Mouse (Mus musculus): ENCODE measurements around the gene Osgin1. TPM values are rescaled to one million over a fixed set of nuclear protein-coding genes. Genes with fewer than 3 reads are reported as not detected.

Gene Osgin1
- 9.6 and 33.0 TPM in 2 replicates for total RNA-seq (2014; rRNA removed)
- 211 and 649 TPM in 2 replicates for polyA plus RNA-seq (2012; rRNA removed)

GRCm38 (mm10) chr8:119433582-119434174 is at the start of gene Osgin1:
Osgin1 (plus strand) TSS chr8:119434124.
- Histone ChIP-seq H3K9ac (ENCODE audit: low read depth, low read length) (peak within 1 kb of the TSS; percentile 38), H3K79me2 (ENCODE audit: control insufficient read depth, insufficient read depth, low read length) (peaks cover 8% of the 10 kb centered on the region), H3K27me3 (ENCODE audit: control insufficient read depth, insufficient read depth, low read length) (no peaks in the 10 kb centered on the region), H3K36me3 (ENCODE audit: control insufficient read depth, insufficient read depth, low read length) (no peaks in the 10 kb centered on the region), H3K4me3 (ENCODE audit: insufficient read depth, low read depth, low read length) (no peak within 1 kb of the TSS), H3K4me1 (ENCODE audit: control insufficient read depth, insufficient read depth, low read length) (peaks cover 59% of the 10 kb centered on the region), H3K27ac (replicated peaks; ENCODE audit: insufficient read depth, low read depth, low read length) (peak within 1 kb of the TSS; percentile 78)
- DNase-seq (ENCODE audit: extremely low read depth, low read depth, low spot score), result no peak
- TF ChIP-seq CTCF (IDR thresholded peaks at IDR 0.05; ENCODE audit: low read depth, low read length) (no peak), POLR2A (IDR thresholded peaks at IDR 0.05; ENCODE audit: extremely low read depth, insufficient read depth, low read length) (no peak)
- WGBS, result 50% methylated on average over 13 of the region's 13 CpGs

- TF ChIP-seq CTCF (IDR thresholded peaks at IDR 0.05; ENCODE audit: low read depth, low read length), result peak; percentile 13; the same call in 1 of the 2 replicates
- no peak for TF ChIP-seq POLR2A (IDR thresholded peaks at IDR 0.05; ENCODE audit: extremely low read depth, insufficient read depth, low read length)
- Histone ChIP-seq H3K27me3 (ENCODE audit: control insufficient read depth, insufficient read depth, low read length) (no peaks in the 10 kb centered on the region), H3K9ac (ENCODE audit: low read depth, low read length) (no peak overlapping the region), H3K36me3 (ENCODE audit: control insufficient read depth, insufficient read depth, low read length) (no peaks in the 10 kb centered on the region), H3K27ac (replicated peaks; ENCODE audit: insufficient read depth, low read depth, low read length) (no peak overlapping the region), H3K4me1 (ENCODE audit: control insufficient read depth, insufficient read depth, low read length) (no peaks in the 10 kb centered on the region), H3K79me2 (ENCODE audit: control insufficient read depth, insufficient read depth, low read length) (no peaks in the 10 kb centered on the region), H3K4me3 (ENCODE audit: insufficient read depth, low read depth, low read length) (no peak overlapping the region)
- DNase-seq (ENCODE audit: extremely low read depth, low read depth, low spot score), result peak; percentile 56
- 24% methylated on average over 10 of the region's 10 CpGs for WGBS
Measured at GRCm38 (mm10) chr8:119384478-119384877, 49.4 kb upstream of the Osgin1 start.

GRCm38 (mm10) chr8:119385854-119386253 is 48.1 kb upstream of the Osgin1 start:
- DNase-seq (ENCODE audit: extremely low read depth, low read depth, low spot score), result no peak
- no peak overlapping the region for H3K4me3 ChIP-seq (ENCODE audit: insufficient read depth, low read depth, low read length)
- H3K36me3 ChIP-seq (ENCODE audit: control insufficient read depth, insufficient read depth, low read length), result no peaks in the 10 kb centered on the region
- no peaks in the 10 kb centered on the region for H3K79me2 ChIP-seq (ENCODE audit: control insufficient read depth, insufficient read depth, low read length)
- no peak overlapping the region for H3K27ac ChIP-seq (replicated peaks; ENCODE audit: insufficient read depth, low read depth, low read length)
- no peaks in the 10 kb centered on the region for H3K27me3 ChIP-seq (ENCODE audit: control insufficient read depth, insufficient read depth, low read length)
- no peak overlapping the region for H3K9ac ChIP-seq (ENCODE audit: low read depth, low read length)
- TF ChIP-seq CTCF (IDR thresholded peaks at IDR 0.05; ENCODE audit: low read depth, low read length) (no peak), POLR2A (IDR thresholded peaks at IDR 0.05; ENCODE audit: extremely low read depth, insufficient read depth, low read length) (no peak)
- 78% methylated on average over 6 of the region's 6 CpGs for WGBS
- H3K4me1 ChIP-seq (ENCODE audit: control insufficient read depth, insufficient read depth, low read length), result no peaks in the 10 kb centered on the region

GRCm38 (mm10) chr8:119386988-119387387 is 46.9 kb upstream of the Osgin1 start:
- TF ChIP-seq POLR2A (IDR thresholded peaks at IDR 0.05; ENCODE audit: extremely low read depth, insufficient read depth, low read length) (no peak), CTCF (IDR thresholded peaks at IDR 0.05; ENCODE audit: low read depth, low read length) (no peak)
- no peaks in the 10 kb centered on the region for H3K4me1 ChIP-seq (ENCODE audit: control insufficient read depth, insufficient read depth, low read length)
- 85% methylated on average over 6 of the region's 6 CpGs for WGBS

GRCm38 (mm10) chr8:119394097-119394496 is 39.8 kb upstream of the Osgin1 start:
- Histone ChIP-seq H3K9ac (ENCODE audit: low read depth, low read length) (peak overlapping the region; percentile 20), H3K27me3 (ENCODE audit: control insufficient read depth, insufficient read depth, low read length) (no peaks in the 10 kb centered on the region), H3K27ac (replicated peaks; ENCODE audit: insufficient read depth, low read depth, low read length) (peak overlapping the region; percentile 19; the same call in 1 of the 2 replicates), H3K79me2 (ENCODE audit: control insufficient read depth, insufficient read depth, low read length) (peaks cover 23% of the 10 kb centered on the region), H3K4me3 (ENCODE audit: insufficient read depth, low read depth, low read length) (peak overlapping the region; percentile 45; the same call in 1 of the 2 replicates), H3K4me1 (ENCODE audit: control insufficient read depth, insufficient read depth, low read length) (peaks cover 27% of the 10 kb centered on the region), H3K36me3 (ENCODE audit: control insufficient read depth, insufficient read depth, low read length) (no peaks in the 10 kb centered on the region)
- 73% methylated on average over 9 of the region's 9 CpGs for WGBS
- no peak for TF ChIP-seq POLR2A (IDR thresholded peaks at IDR 0.05; ENCODE audit: extremely low read depth, insufficient read depth, low read length)
- TF ChIP-seq CTCF (IDR thresholded peaks at IDR 0.05; ENCODE audit: low read depth, low read length), result no peak
- no peak for DNase-seq (ENCODE audit: extremely low read depth, low read depth, low spot score)

More at GRCm38 (mm10) chr8:119386988-119387387, 46.9 kb upstream of the Osgin1 start:
- no peaks in the 10 kb centered on the region for H3K79me2 ChIP-seq (ENCODE audit: control insufficient read depth, insufficient read depth, low read length)
- no peak overlapping the region for H3K9ac ChIP-seq (ENCODE audit: low read depth, low read length)
- H3K27me3 ChIP-seq (ENCODE audit: control insufficient read depth, insufficient read depth, low read length), result no peaks in the 10 kb centered on the region
- H3K36me3 ChIP-seq (ENCODE audit: control insufficient read depth, insufficient read depth, low read length), result no peaks in the 10 kb centered on the region
- no peak overlapping the region for H3K4me3 ChIP-seq (ENCODE audit: insufficient read depth, low read depth, low read length)
- DNase-seq (ENCODE audit: extremely low read depth, low read depth, low spot score), result no peak
- no peak overlapping the region for H3K27ac ChIP-seq (replicated peaks; ENCODE audit: insufficient read depth, low read depth, low read length)

GRCm38 (mm10) chr8:119394524-119395026 is 39.3 kb upstream of the Osgin1 start, which contains the start of gene Mlycd:
Mlycd (plus strand) TSS chr8:119394878.
- peak; percentile 81 for DNase-seq (ENCODE audit: extremely low read depth, low read depth, low spot score)
- Histone ChIP-seq H3K9ac (ENCODE audit: low read depth, low read length) (peak within 1 kb of the TSS; percentile 97), H3K27ac (replicated peaks; ENCODE audit: insufficient read depth, low read depth, low read length) (peak within 1 kb of the TSS; percentile 97), H3K79me2 (ENCODE audit: control insufficient read depth, insufficient read depth, low read length) (peaks cover 23% of the 10 kb centered on the region), H3K27me3 (ENCODE audit: control insufficient read depth, insufficient read depth, low read length) (no peaks in the 10 kb centered on the region), H3K36me3 (ENCODE audit: control insufficient read depth, insufficient read depth, low read length) (no peaks in the 10 kb centered on the region), H3K4me1 (ENCODE audit: control insufficient read depth, insufficient read depth, low read length) (peaks cover 31% of the 10 kb centered on the region), H3K4me3 (ENCODE audit: insufficient read depth, low read depth, low read length) (peak within 1 kb of the TSS; percentile 95)
- no peak for TF ChIP-seq CTCF (IDR thresholded peaks at IDR 0.05; ENCODE audit: low read depth, low read length)
- peak; percentile 93 for TF ChIP-seq POLR2A (IDR thresholded peaks at IDR 0.05; ENCODE audit: extremely low read depth, insufficient read depth, low read length)
- under 1% methylated on average over 44 of the region's 44 CpGs for WGBS
